Mouse (Mus musculus) right cerebral cortex, postnatal 4 days (tissue): Measurements from ENCODE around the gene Nr1h5.

Experiments used
- DNase-seq: peaks from one replicate; pipeline ENCODE4 v3.0.0-alpha.2; 2022

The Nr1h5 gene

GRCm38 (mm10) chr3:102964033-102964432 lies at the start of gene Nr1h5:
TSS of gene Nr1h5 (minus strand) at chr3:102964133.
- no peak for DNase-seq

DNA sequence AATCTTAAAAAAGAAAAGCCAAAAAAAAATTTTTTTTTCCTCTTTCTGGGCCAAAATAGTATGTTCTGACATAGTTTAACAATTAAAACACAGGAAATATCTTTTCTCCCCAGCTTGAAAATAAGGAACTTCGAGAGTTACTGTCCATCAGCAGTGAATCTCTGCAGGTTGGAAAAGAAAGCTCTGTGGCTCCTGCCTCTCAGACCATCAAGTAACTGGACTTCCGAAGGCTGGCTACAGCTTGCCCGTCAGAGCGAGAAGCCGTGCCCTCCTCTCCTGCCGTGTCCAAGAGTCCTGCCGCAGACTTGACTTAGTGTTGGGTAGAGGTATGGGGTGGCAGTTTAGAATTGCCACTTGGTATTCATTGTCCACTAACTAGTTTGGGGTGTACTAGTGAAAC lies 37.7 kb upstream of the Nr1h5 start:
- no peak for DNase-seq

- no peak for DNase-seq
These were observed 33.7 kb upstream of the Nr1h5 start for GRCm38 (mm10) chr3:102997591-102997990.

GRCm38 (mm10) chr3:102997036-102997435 lies 33.1 kb upstream of the Nr1h5 start:
- no peak for DNase-seq

GRCm38 (mm10) chr3:102995605-102996321 lies 31.8 kb upstream of the Nr1h5 start, which contains the start of gene Sike1:
TSS of gene Sike1 (plus strand) at chr3:102995708.
- DNase-seq = peak; percentile 89

GRCm38 (mm10) chr3:102995233-102995604 lies 31.3 kb upstream of the Nr1h5 start:
- DNase-seq = no peak

DNA sequence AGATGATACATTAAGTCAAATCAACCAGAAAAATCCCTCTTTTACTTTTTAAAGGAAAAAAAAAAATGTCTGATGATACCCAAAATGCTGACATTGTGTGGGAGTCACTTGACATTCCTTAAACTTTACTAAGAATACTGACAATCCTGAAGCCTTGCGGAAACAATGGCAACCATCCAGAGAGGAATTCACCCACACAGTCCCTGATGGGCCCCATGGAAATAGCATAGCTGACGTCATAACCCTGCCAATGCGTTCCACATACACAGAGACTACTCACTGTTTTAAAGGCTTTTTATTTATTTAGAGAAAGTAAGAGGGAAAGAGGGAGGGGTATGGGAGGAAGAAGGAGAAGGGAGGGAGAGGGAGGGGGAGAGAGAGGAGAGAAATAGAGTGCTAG lies 29.0 kb upstream of the Nr1h5 start:
- no peak for DNase-seq

- DNase-seq = no peak
These were observed 27.1 kb upstream of the Nr1h5 start for GRCm38 (mm10) chr3:102991041-102991440.

DNA sequence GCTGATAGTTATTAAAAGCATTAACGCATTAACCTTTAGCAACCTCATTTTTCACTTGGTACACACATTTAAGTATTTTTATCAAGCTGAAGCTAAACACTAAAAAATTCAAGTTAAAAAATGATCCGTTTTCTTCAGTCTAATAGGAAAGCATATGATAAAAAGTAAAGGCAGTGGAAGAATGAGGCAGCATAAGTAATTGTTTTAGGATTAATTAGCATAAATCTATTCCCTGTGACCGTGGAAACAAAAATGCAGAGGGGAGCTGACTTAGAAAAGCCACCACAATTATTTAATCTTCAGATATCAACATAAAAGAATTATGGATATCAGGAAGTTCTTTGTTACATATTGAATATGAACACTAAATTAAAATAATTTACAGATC lies 16.4 kb upstream of the Nr1h5 start:
- no peak for DNase-seq

DNA sequence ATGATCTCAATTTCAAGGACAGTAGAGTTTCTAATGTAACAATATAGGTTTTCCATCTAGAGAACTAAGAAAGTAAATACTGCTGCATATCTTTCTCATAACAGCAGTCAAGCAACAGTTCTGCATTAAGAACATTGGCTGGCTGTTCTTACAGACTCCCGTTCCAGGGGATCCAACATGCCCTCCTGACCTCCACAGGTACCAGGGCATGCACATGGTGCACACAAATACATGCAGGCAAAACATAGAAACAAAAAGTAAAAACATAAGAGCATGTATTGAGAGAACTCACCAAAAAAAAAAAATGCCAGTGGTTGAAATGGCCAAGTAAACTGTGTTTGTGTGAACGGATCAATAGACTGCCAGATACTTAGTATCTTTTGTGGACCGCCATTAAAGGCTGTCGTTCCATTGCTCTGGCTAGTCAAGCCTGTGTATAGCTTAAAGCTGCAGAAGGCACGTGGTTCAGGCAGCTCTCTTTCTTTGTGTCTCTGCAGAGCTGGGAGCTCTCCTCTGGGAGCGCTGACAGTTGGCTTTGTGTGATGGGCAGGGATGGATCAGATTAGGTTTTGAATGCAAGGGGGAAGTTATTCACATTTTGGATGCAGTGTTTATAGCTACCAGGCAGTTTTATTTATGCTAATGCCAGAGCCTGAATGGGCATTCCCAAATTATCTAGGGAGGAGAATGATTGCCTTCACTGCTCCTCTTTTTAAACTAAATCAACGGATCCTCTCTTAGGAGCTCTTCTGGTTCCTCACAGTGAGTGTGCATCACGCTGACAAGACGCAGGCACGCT lies 15.8 kb upstream of the Nr1h5 start:
- DNase-seq = peak; percentile 54

DNA sequence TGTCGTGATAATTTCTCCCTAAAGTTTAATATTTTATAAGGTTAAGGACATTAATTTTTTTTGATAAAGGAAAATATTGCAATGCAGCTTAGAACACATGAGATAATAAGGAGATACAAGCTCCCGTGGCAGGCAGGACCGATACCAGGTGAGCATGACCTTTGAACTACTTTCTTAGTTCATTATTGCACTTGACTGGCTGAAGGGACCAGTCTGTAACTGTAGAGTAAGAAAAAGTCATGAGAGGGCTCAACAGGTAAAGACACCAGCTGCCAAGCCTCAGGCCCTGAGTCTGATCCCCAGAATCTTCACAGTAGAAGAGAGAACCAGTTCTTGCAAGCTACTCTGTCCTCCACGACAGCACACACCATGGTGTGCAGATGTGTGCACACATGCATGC lies 13.0 kb upstream of the Nr1h5 start:
- DNase-seq = no peak

GRCm38 (mm10) chr3:102970508-102970907 lies 6.6 kb upstream of the Nr1h5 start:
- DNase-seq = no peak

GRCm38 (mm10) chr3:102970067-102970466 lies 6.1 kb upstream of the Nr1h5 start:
- DNase-seq = no peak

DNA sequence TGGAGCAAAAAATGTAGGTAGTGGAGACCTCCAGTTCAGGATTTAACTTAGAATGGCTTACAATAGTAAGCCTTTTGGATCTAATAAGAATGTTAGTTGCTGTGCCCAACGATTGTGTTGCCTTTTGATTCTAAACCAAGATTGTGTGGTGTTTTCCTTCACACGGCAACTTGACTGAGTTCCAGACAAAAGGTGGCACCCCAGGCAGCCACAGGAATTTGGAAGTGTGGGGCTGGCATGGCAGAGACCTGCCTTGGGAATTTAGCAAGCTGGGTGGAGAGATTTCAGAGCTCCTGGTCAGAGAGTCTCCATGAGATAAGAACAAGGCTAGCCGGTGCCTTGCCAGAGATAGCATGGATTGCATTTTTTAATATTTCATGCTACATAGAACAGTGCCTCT lies 8.3 kb downstream of the Nr1h5 start:
- no peak for DNase-seq

DNA sequence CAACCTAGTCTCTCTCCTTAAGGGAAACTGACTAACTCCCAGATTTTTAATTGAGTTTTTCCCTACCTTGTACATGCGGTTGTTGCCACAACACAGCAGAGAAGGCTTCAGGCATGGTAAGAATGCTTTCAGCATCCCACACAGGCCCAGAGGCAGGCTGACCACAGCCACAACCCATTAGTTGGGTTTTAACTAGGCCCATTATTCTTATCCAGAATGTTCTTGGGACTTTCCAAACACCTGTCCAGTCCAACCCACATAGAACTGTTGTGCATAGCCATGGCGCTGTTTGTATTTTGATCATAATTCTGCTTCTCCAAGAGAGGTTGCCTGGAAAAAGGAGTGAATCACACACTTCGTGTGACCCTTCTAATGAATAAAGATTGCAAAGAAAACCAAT lies 8.8 kb downstream of the Nr1h5 start:
- DNase-seq = no peak

DNA sequence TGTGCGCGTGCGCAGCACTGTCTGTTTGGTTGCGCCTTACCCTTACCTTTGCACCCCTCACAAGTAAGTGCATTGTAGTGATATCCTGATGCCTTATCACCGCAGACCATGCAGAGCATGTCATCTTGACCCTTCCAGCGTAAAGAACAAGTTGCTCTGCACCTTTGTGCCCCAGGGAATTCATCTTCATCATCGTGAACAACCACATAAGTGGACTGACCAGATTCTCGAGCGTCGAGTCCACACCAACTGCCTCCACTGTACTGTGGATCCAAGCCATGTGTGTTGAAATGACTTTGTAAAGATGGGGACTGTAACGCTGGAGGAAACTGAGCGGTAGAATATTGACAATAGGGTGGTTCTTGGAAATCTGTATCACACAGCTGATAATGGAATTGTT lies 9.5 kb downstream of the Nr1h5 start:
- DNase-seq = no peak

- no peak for DNase-seq
These were observed 17.1 kb downstream of the Nr1h5 start for GRCm38 (mm10) chr3:102946861-102947260.

DNA sequence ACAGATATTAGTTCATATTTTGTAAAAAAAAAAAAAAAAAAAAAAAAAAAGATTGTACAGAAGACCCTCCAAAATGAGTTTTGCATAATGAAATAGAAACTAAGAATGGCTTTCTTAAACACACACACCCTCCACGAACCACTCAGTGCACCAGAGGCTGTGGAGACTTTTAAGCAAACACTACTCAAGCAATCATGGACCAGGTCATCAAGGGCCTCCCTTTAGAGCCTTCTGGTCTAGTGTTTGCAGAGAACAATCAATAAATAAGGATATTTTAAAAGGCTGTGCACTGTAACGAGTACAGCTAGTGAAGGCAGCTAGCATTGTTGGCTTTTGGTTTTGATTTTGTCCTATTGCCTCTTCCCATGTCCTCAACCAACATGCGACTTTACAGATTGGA lies 17.6 kb downstream of the Nr1h5 start:
- DNase-seq = no peak

DNA sequence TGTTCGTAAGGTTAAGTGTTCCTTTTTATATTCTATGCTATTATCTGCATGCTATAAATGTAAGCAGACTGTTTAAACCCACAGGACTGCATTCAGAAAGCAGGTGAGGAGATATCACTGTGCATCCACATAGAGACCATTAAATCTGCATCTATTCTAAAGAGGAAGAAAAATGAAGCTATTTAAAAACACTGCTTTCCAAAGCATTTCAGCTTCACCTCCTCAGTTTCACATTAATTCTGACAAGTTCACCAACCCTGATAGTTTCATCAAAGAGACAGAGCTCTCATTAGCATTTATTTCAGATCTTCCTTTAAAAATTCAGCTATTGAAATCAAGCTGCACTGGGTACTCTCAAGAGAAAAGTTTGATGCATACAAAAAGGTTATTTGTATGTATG lies 25.8 kb downstream of the Nr1h5 start:
- no peak for DNase-seq

GRCm38 (mm10) chr3:102935451-102936354 lies 28.2 kb downstream of the Nr1h5 start, which contains the start of gene Sycp1:
TSS of gene Sycp1 (minus strand) at chr3:102936100.
- DNase-seq = no peak

- DNase-seq = no peak
These were observed 64.8 kb downstream of the Nr1h5 start for GRCm38 (mm10) chr3:102899136-102899535.
